Mouse (Mus musculus) limb, embryonic 12.5 days (tissue): Measurements from ENCODE around the gene Gm11060. TPM values are rescaled to one million over a fixed set of nuclear protein-coding genes. Genes with fewer than 3 reads are reported as not detected.

Experiments used
- ATAC-seq: fragments of 200-750 bp; cut with Nextera tagmentation; 2 replicates; pipeline ENCODE4 v1.8.0; 2017; ENCODE audit warnings: low read depth, moderate TSS enrichment; ENCODE audit not compliant: insufficient number of reproducible peaks, insufficient read depth, low FRiP score, low TSS enrichment
- H3K27ac ChIP-seq: fragments of 300-500 bp; sonication (generic); 2 replicates; pipeline ENCODE4 v1.5.1; 2016; ENCODE audit warnings: mild to moderate bottlenecking, moderate library complexity
- H3K27me3 ChIP-seq: fragments of 300-500 bp; sonication (generic); 2 replicates; pipeline ENCODE4 v1.6.1; 2016; ENCODE audit warnings: mild to moderate bottlenecking, moderate library complexity
- H3K36me3 ChIP-seq: fragments of 300-500 bp; sonication (generic); 2 replicates; pipeline ENCODE4 v1.6.1; 2016; ENCODE audit warnings: mild to moderate bottlenecking, moderate library complexity
- H3K4me1 ChIP-seq: fragments of 300-500 bp; sonication (generic); replicated peaks from 2 replicates; pipeline ENCODE4 v1.6.1; 2016
- H3K4me2 ChIP-seq: fragments of 300-500 bp; sonication (generic); 2 replicates; pipeline ENCODE4 v1.6.1; 2016; ENCODE audit warnings: mild to moderate bottlenecking, moderate library complexity
- H3K4me3 ChIP-seq: fragments of 300-500 bp; sonication (generic); replicated peaks from 2 replicates; pipeline ENCODE4 v1.5.1; 2016; ENCODE audit warnings: mild to moderate bottlenecking
- H3K9ac ChIP-seq: fragments of 300-500 bp; sonication (generic); replicated peaks from 2 replicates; pipeline ENCODE4 v1.6.1; 2016; ENCODE audit warnings: mild to moderate bottlenecking, moderate library complexity
- H3K9me3 ChIP-seq: fragments of 300-500 bp; sonication (generic); 2 replicates; pipeline ENCODE4 v1.6.1; 2016; ENCODE audit warnings: mild to moderate bottlenecking, moderate library complexity
- WGBS: fragments of 180-500 bp; shearing (Covaris S2); methylation state at CpG from one replicate; pipeline ENCODE4 v1.1.7; 2016; 5-methylcytosine and 5-hydroxymethylcytosine counted together
- polyA plus RNA-seq: library from polyadenylated mRNA; unstranded; fragments of >200 nt; fragmentation: Nextera tagmentation; extraction: Ambion mirVana; gene quantifications from 2 replicates; pipeline ENCODE4 v1.2.1, GENCODE M21; 2016

The Gm11060 gene
- polyA plus RNA-seq, 1 experiment from 2014 or later = not detected

- Histone ChIP-seq H3K4me1 (peaks cover 4% of the 10 kb centered on the region), H3K27ac (no peak overlapping the region), H3K9me3 (no peaks in the 10 kb centered on the region), H3K9ac (no peak overlapping the region), H3K27me3 (peaks cover 6% of the 10 kb centered on the region; the same call in 1 of the 2 replicates), H3K4me3 (no peak overlapping the region), H3K4me2 (no peak overlapping the region), H3K36me3 (no peaks in the 10 kb centered on the region)
- no peak for ATAC-seq
- WGBS = 83% methylated on average over 4 of the region's 4 CpGs
Observed at GRCm38 (mm10) chr2:105084035-105084434, 7.8 kb upstream of the Gm11060 start.

GRCm38 (mm10) chr2:105086081-105086480 lies 5.7 kb upstream of the Gm11060 start:
- peaks cover 17% of the 10 kb centered on the region for H3K4me1 ChIP-seq
- 88% methylated on average over 3 of the region's 3 CpGs for WGBS

GRCm38 (mm10) chr2:105088005-105088404 lies 3.8 kb upstream of the Gm11060 start:
- no peaks in the 10 kb centered on the region for H3K9me3 ChIP-seq
- ATAC-seq = no peak
- H3K4me2 ChIP-seq = no peak overlapping the region
- H3K27ac ChIP-seq = no peak overlapping the region
- WGBS = 77% methylated on average over 3 of the region's 3 CpGs
- no peak overlapping the region for H3K9ac ChIP-seq
- H3K27me3 ChIP-seq = no peaks in the 10 kb centered on the region
- H3K4me3 ChIP-seq = no peak overlapping the region
- H3K4me1 ChIP-seq = peaks cover 17% of the 10 kb centered on the region
- H3K36me3 ChIP-seq = no peaks in the 10 kb centered on the region

More at GRCm38 (mm10) chr2:105086081-105086480, 5.7 kb upstream of the Gm11060 start:
- H3K9me3 ChIP-seq = no peaks in the 10 kb centered on the region
- no peaks in the 10 kb centered on the region for H3K36me3 ChIP-seq
- H3K27ac ChIP-seq = no peak overlapping the region
- H3K4me2 ChIP-seq = no peak overlapping the region
- no peak for ATAC-seq
- 0 out of 2 replicates have a peak, but pooled peaks cover 2% of the 10 kb centered on the region for H3K27me3 ChIP-seq
- H3K9ac ChIP-seq = no peak overlapping the region
- H3K4me3 ChIP-seq = no peak overlapping the region

GRCm38 (mm10) chr2:105089083-105089482 lies 2.7 kb upstream of the Gm11060 start:
- H3K9ac ChIP-seq = no peak overlapping the region
- H3K36me3 ChIP-seq = no peaks in the 10 kb centered on the region
- WGBS = 36% methylated on average over 4 of the region's 4 CpGs
- H3K9me3 ChIP-seq = no peaks in the 10 kb centered on the region
- H3K4me3 ChIP-seq = no peak overlapping the region
- H3K4me1 ChIP-seq = peaks cover 17% of the 10 kb centered on the region
- no peak overlapping the region; the same call in 1 of the 2 replicates for H3K4me2 ChIP-seq
- ATAC-seq = no peak
- H3K27ac ChIP-seq = peak overlapping the region; percentile 62
- no peaks in the 10 kb centered on the region for H3K27me3 ChIP-seq

GRCm38 (mm10) chr2:105089581-105090508 lies 2.0 kb upstream of the Gm11060 start:
- Histone ChIP-seq H3K4me1 (peaks cover 17% of the 10 kb centered on the region), H3K27me3 (no peaks in the 10 kb centered on the region), H3K9me3 (no peaks in the 10 kb centered on the region), H3K4me2 (no peak overlapping the region), H3K9ac (no peak overlapping the region), H3K36me3 (no peaks in the 10 kb centered on the region), H3K27ac (peak overlapping the region; percentile 62; the same call in 1 of the 2 replicates), H3K4me3 (no peak overlapping the region)
- peak; percentile 66; the same call in 1 of the 2 replicates for ATAC-seq
- WGBS = 36% methylated on average over 7 of the region's 7 CpGs

- H3K4me2 ChIP-seq = no peak overlapping the region
- H3K4me1 ChIP-seq = peaks cover 17% of the 10 kb centered on the region
- no peaks in the 10 kb centered on the region for H3K9me3 ChIP-seq
- no peak overlapping the region for H3K27ac ChIP-seq
- no peak for ATAC-seq
- no peak overlapping the region for H3K4me3 ChIP-seq
- no peaks in the 10 kb centered on the region for H3K36me3 ChIP-seq
- no peaks in the 10 kb centered on the region for H3K27me3 ChIP-seq
- 73% methylated on average over 5 of the region's 5 CpGs for WGBS
- H3K9ac ChIP-seq = no peak overlapping the region
Observed at GRCm38 (mm10) chr2:105090991-105091390, 827 bp upstream of the Gm11060 start.

- Histone ChIP-seq H3K9me3 (no peaks in the 10 kb centered on the region), H3K4me1 (no peaks in the 10 kb centered on the region), H3K27ac (no peak overlapping the region), H3K27me3 (0 out of 2 replicates have a peak, but pooled peaks cover 3% of the 10 kb centered on the region), H3K4me2 (no peak overlapping the region), H3K9ac (no peak overlapping the region), H3K4me3 (no peak overlapping the region), H3K36me3 (no peaks in the 10 kb centered on the region)
- ATAC-seq = no peak
- 82% methylated on average over 22 of the region's 22 CpGs for WGBS
Observed at GRCm38 (mm10) chr2:105097294-105097953, 5.6 kb downstream of the Gm11060 start.

- no peak for ATAC-seq
- no peaks in the 10 kb centered on the region for H3K4me1 ChIP-seq
- WGBS = 79% methylated on average over 7 of the region's 7 CpGs
Observed at GRCm38 (mm10) chr2:105099410-105099809, 7.6 kb downstream of the Gm11060 start.

GRCm38 (mm10) chr2:105100541-105100940 lies 8.7 kb downstream of the Gm11060 start:
- H3K36me3 ChIP-seq = no peaks in the 10 kb centered on the region
- H3K27ac ChIP-seq = no peak overlapping the region
- H3K4me2 ChIP-seq = no peak overlapping the region
- 0 out of 2 replicates have a peak, but pooled peaks cover 3% of the 10 kb centered on the region for H3K27me3 ChIP-seq
- no peak overlapping the region for H3K9ac ChIP-seq
- H3K4me1 ChIP-seq = no peaks in the 10 kb centered on the region
- no peaks in the 10 kb centered on the region for H3K9me3 ChIP-seq
- ATAC-seq = no peak
- WGBS = 69% methylated on average over 7 of the region's 7 CpGs
- no peak overlapping the region for H3K4me3 ChIP-seq

More at GRCm38 (mm10) chr2:105099410-105099809, 7.6 kb downstream of the Gm11060 start:
- no peak overlapping the region for H3K9ac ChIP-seq
- H3K27ac ChIP-seq = no peak overlapping the region
- H3K4me2 ChIP-seq = no peak overlapping the region
- H3K36me3 ChIP-seq = no peaks in the 10 kb centered on the region
- no peak overlapping the region for H3K4me3 ChIP-seq
- 0 out of 2 replicates have a peak, but pooled peaks cover 3% of the 10 kb centered on the region for H3K27me3 ChIP-seq
- H3K9me3 ChIP-seq = no peaks in the 10 kb centered on the region

GRCm38 (mm10) chr2:105108703-105109158 lies 16.9 kb downstream of the Gm11060 start:
- no peak overlapping the region for H3K9ac ChIP-seq
- H3K4me1 ChIP-seq = no peaks in the 10 kb centered on the region
- peaks cover 28% of the 10 kb centered on the region for H3K27me3 ChIP-seq
- H3K9me3 ChIP-seq = no peaks in the 10 kb centered on the region
- H3K36me3 ChIP-seq = no peaks in the 10 kb centered on the region
- no peak overlapping the region for H3K4me2 ChIP-seq
- no peak for ATAC-seq
- WGBS = 47% methylated on average over 6 of the region's 6 CpGs
- no peak overlapping the region for H3K27ac ChIP-seq
- H3K4me3 ChIP-seq = no peak overlapping the region

GRCm38 (mm10) chr2:105114074-105114473 lies 22.3 kb downstream of the Gm11060 start:
- no peak for ATAC-seq
- H3K9me3 ChIP-seq = no peaks in the 10 kb centered on the region
- H3K27ac ChIP-seq = no peak overlapping the region
- 37% methylated on average over 9 of the region's 9 CpGs for WGBS
- H3K4me2 ChIP-seq = no peak overlapping the region
- H3K36me3 ChIP-seq = no peaks in the 10 kb centered on the region
- H3K27me3 ChIP-seq = peaks cover 67% of the 10 kb centered on the region
- H3K4me3 ChIP-seq = no peak overlapping the region
- H3K9ac ChIP-seq = no peak overlapping the region
- H3K4me1 ChIP-seq = no peaks in the 10 kb centered on the region
